Mouse (Mus musculus) MEL (cell line): ENCODE data around the gene Pga5. TPM values are rescaled to one million over a fixed set of nuclear protein-coding genes. Genes with fewer than 3 reads are reported as not detected.

ENCODE experiments used
- DNase-seq: peaks from one replicate; pipeline ENCODE4 v3.0.0; 2011; ENCODE audit warnings: low read depth, low spot score
- H3K27ac ChIP-seq: 2 replicates; pipeline ENCODE4 v1.5.1; 2012; ENCODE audit warnings: low read depth, mild to moderate bottlenecking, control low read depth, low read length, moderate library complexity; ENCODE audit not compliant: control insufficient read depth
- H3K27me3 ChIP-seq, 2 experiments: fragments of 150-350 bp in 1 of 2; sonication (generic) in 1 of 2; 2 replicates each; pipeline ENCODE4 v1.6.1; 2012; ENCODE audit warnings: low read length in 2 of 2, mild to moderate bottlenecking in 2 of 2, improper control_type of control experiment in 1 of 2, moderate library complexity in 1 of 2; ENCODE audit not compliant: insufficient read depth in 2 of 2, control insufficient read depth in 1 of 2
- H3K36me3 ChIP-seq, 2 experiments: 2 replicates each; pipeline ENCODE4 v1.6.1; 2012 to 2014; ENCODE audit warnings: low read length in 2 of 2, improper control_type of control experiment in 1 of 2, inconsistent platforms in 1 of 2, mild to moderate bottlenecking in 1 of 2; ENCODE audit not compliant: insufficient read depth in 2 of 2, control insufficient read depth in 1 of 2
- H3K4me1 ChIP-seq, 2 experiments: fragments of 150-350 bp in 1 of 2; sonication (generic) in 1 of 2; 2 replicates each; pipeline ENCODE4 v1.6.1; 2012; ENCODE audit warnings: low read length in 2 of 2, improper control_type of control experiment in 1 of 2, mild to moderate bottlenecking in 1 of 2; ENCODE audit not compliant: insufficient read depth in 2 of 2, control insufficient read depth in 1 of 2
- H3K4me3 ChIP-seq, 2 experiments: fragments of 150-350 bp in 1 of 2; sonication (generic) in 1 of 2; 2 replicates each; pipeline ENCODE4 v1.5.1; 2012; ENCODE audit warnings: low read depth in 2 of 2, low read length in 2 of 2, mild to moderate bottlenecking in 2 of 2, moderate library complexity in 2 of 2, control low read depth in 1 of 2, improper control_type of control experiment in 1 of 2; ENCODE audit not compliant: control insufficient read depth in 1 of 2, insufficient read depth in 1 of 2
- H3K79me2 ChIP-seq: 2 replicates; pipeline ENCODE4 v1.6.1; 2012; ENCODE audit warnings: mild to moderate bottlenecking, low read length, moderate library complexity; ENCODE audit not compliant: control insufficient read depth, poor library complexity, insufficient read depth
- H3K9ac ChIP-seq: 2 replicates; pipeline ENCODE4 v1.6.1; 2012; ENCODE audit warnings: low read depth, mild to moderate bottlenecking, control low read depth, low read length, moderate library complexity; ENCODE audit not compliant: control insufficient read depth, poor library complexity, severe bottlenecking
- H3K9me3 ChIP-seq: fragments of 150-350 bp; sonication (generic); replicated peaks from 2 replicates; pipeline ENCODE4 v1.6.1; 2012; ENCODE audit warnings: mild to moderate bottlenecking, low read length, improper control_type of control experiment, moderate library complexity; ENCODE audit not compliant: insufficient read depth
- CHD1 ChIP-seq: IDR thresholded peaks from 2 replicates; pipeline ENCODE4 v1.6.1; 2012; ENCODE audit warnings: low read depth, mild to moderate bottlenecking, inconsistent platforms, low read length, improper control_type of control experiment
- CHD2 ChIP-seq: IDR thresholded peaks from 2 replicates; pipeline ENCODE4 v1.6.1; 2011; ENCODE audit warnings: low read length, improper control_type of control experiment
- CTCF ChIP-seq, 3 experiments: IDR thresholded peaks in 2 of 3; conservative IDR thresholded peaks in 1 of 3; 2 replicates each; pipeline ENCODE4 v1.5.1; 2011 to 2012; ENCODE audit warnings: low read length in 3 of 3, low read depth in 2 of 3, mild to moderate bottlenecking in 2 of 3, improper control_type of control experiment in 1 of 3, inconsistent platforms in 1 of 3, mixed read lengths in 1 of 3, moderate library complexity in 1 of 3; ENCODE audit not compliant: control insufficient read depth in 1 of 3, insufficient read depth in 1 of 3, poor library complexity in 1 of 3, severe bottlenecking in 1 of 3
- E2F4 ChIP-seq: IDR thresholded peaks from 2 replicates; pipeline ENCODE4 v1.6.1; 2011; ENCODE audit warnings: low read depth, low read length, improper control_type of control experiment, borderline replicate concordance
- ELF1 ChIP-seq: IDR thresholded peaks from 2 replicates; pipeline ENCODE4 v1.6.1; 2014; ENCODE audit warnings: low read depth, mild to moderate bottlenecking, inconsistent platforms, low read length, improper control_type of control experiment, moderate library complexity
- EP300 ChIP-seq, 2 experiments: IDR thresholded peaks; 2 replicates each; pipeline ENCODE4 v1.6.1; 2011; ENCODE audit warnings: improper control_type of control experiment in 2 of 2, low read length in 2 of 2, low read depth in 1 of 2, mild to moderate bottlenecking in 1 of 2
- ETS1 ChIP-seq: IDR thresholded peaks from 2 replicates; pipeline ENCODE4 v1.6.1; 2012; ENCODE audit warnings: low read depth, mild to moderate bottlenecking, inconsistent platforms, low read length, improper control_type of control experiment, moderate library complexity
- GATA1 ChIP-seq: IDR thresholded peaks from 2 replicates; pipeline ENCODE4 v1.6.1; 2011; ENCODE audit warnings: low read depth, low read length, improper control_type of control experiment
- HCFC1 ChIP-seq: IDR thresholded peaks from 2 replicates; pipeline ENCODE4 v1.6.1; 2012; ENCODE audit warnings: low read depth, mild to moderate bottlenecking, inconsistent platforms, low read length, improper control_type of control experiment, moderate library complexity
- JUND ChIP-seq: IDR thresholded peaks from 2 replicates; pipeline ENCODE4 v1.6.1; 2011; ENCODE audit warnings: low read depth, mild to moderate bottlenecking, improper control_type of control experiment, low read length
- KAT2A ChIP-seq: conservative IDR thresholded peaks from 2 replicates; pipeline ENCODE4 v1.6.1; 2012; ENCODE audit warnings: low read depth, low read length, improper control_type of control experiment, inconsistent platforms
- MAFK ChIP-seq: IDR thresholded peaks from 2 replicates; pipeline ENCODE4 v1.6.1; 2011; ENCODE audit warnings: low read depth, mild to moderate bottlenecking, low read length, improper control_type of control experiment, borderline replicate concordance
- MAX ChIP-seq: IDR thresholded peaks from 2 replicates; pipeline ENCODE4 v1.6.1; 2011; ENCODE audit warnings: low read length, improper control_type of control experiment
- MXI1 ChIP-seq: IDR thresholded peaks from 2 replicates; pipeline ENCODE4 v1.6.1; 2011; ENCODE audit warnings: mild to moderate bottlenecking, low read depth, low read length, improper control_type of control experiment
- MYB ChIP-seq: IDR thresholded peaks from 2 replicates; pipeline ENCODE4 v1.6.1; 2011; ENCODE audit warnings: mild to moderate bottlenecking, low read depth, low read length, improper control_type of control experiment
- MYC ChIP-seq: IDR thresholded peaks from 2 replicates; pipeline ENCODE4 v1.6.1; 2011; ENCODE audit warnings: low read depth, mild to moderate bottlenecking, low read length, improper control_type of control experiment, moderate library complexity
- NELFE ChIP-seq: IDR thresholded peaks from 2 replicates; pipeline ENCODE4 v1.6.1; 2011; ENCODE audit warnings: low read depth, low read length, improper control_type of control experiment
- NRF1 ChIP-seq: IDR thresholded peaks from 2 replicates; pipeline ENCODE4 v1.6.1; 2014; ENCODE audit warnings: low read depth, mild to moderate bottlenecking, inconsistent platforms, low read length, improper control_type of control experiment, moderate library complexity; ENCODE audit not compliant: poor library complexity, insufficient read depth, severe bottlenecking
- POLR2A ChIP-seq, 2 experiments: IDR thresholded peaks; 2 replicates each; pipeline ENCODE4 v1.6.1; 2011 to 2012; ENCODE audit warnings: low read length in 2 of 2, mild to moderate bottlenecking in 2 of 2, control low read depth in 1 of 2, improper control_type of control experiment in 1 of 2, low read depth in 1 of 2, moderate library complexity in 1 of 2; ENCODE audit not compliant: control insufficient read depth in 1 of 2, insufficient read depth in 1 of 2, poor library complexity in 1 of 2
- RAD21 ChIP-seq: IDR thresholded peaks from 2 replicates; pipeline ENCODE4 v1.6.1; 2011; ENCODE audit warnings: mild to moderate bottlenecking, low read depth, low read length, improper control_type of control experiment
- RCOR1 ChIP-seq: IDR thresholded peaks from 2 replicates; pipeline ENCODE4 v1.6.1; 2012; ENCODE audit warnings: low read depth, mild to moderate bottlenecking, inconsistent platforms, low read length, improper control_type of control experiment
- SIN3A ChIP-seq: IDR thresholded peaks from 2 replicates; pipeline ENCODE4 v1.6.1; 2012; ENCODE audit warnings: low read length, improper control_type of control experiment, inconsistent platforms
- SMC3 ChIP-seq: IDR thresholded peaks from 2 replicates; pipeline ENCODE4 v1.6.1; 2011; ENCODE audit warnings: low read depth, low read length, improper control_type of control experiment
- TAL1 ChIP-seq: IDR thresholded peaks from 2 replicates; pipeline ENCODE4 v1.6.1; 2012; ENCODE audit warnings: mild to moderate bottlenecking, inconsistent platforms, low read length, moderate library complexity, mixed read lengths
- TBP ChIP-seq: IDR thresholded peaks from 2 replicates; pipeline ENCODE4 v1.8.0; 2011; ENCODE audit warnings: low read depth, low read length, improper control_type of control experiment
- TCF12 ChIP-seq: IDR thresholded peaks from 2 replicates; pipeline ENCODE4 v1.6.1; 2014; ENCODE audit warnings: low read depth, mild to moderate bottlenecking, inconsistent platforms, low read length, improper control_type of control experiment, moderate library complexity
- UBTF ChIP-seq: IDR thresholded peaks from 2 replicates; pipeline ENCODE4 v1.6.1; 2012; ENCODE audit warnings: low read depth, mild to moderate bottlenecking, inconsistent platforms, low read length, improper control_type of control experiment, moderate library complexity, borderline replicate concordance; ENCODE audit not compliant: insufficient read depth
- USF1 ChIP-seq: IDR thresholded peaks from 2 replicates; pipeline ENCODE4 v1.6.1; 2014; ENCODE audit warnings: low read depth, mild to moderate bottlenecking, inconsistent platforms, low read length, improper control_type of control experiment, moderate library complexity
- USF2 ChIP-seq, 2 experiments: IDR thresholded peaks; 2 replicates each; pipeline ENCODE4 v1.6.1; 2011 to 2012; ENCODE audit warnings: improper control_type of control experiment in 2 of 2, low read length in 2 of 2, borderline replicate concordance in 1 of 2, inconsistent platforms in 1 of 2, low read depth in 1 of 2, mild to moderate bottlenecking in 1 of 2; ENCODE audit not compliant: insufficient read depth in 1 of 2
- ZC3H11A ChIP-seq: IDR thresholded peaks from 2 replicates; pipeline ENCODE4 v1.6.1; 2012; ENCODE audit warnings: low read depth, mild to moderate bottlenecking, inconsistent platforms, low read length, improper control_type of control experiment
- ZKSCAN1 ChIP-seq: IDR thresholded peaks from 2 replicates; pipeline ENCODE4 v1.6.1; 2012; ENCODE audit warnings: low read depth, mild to moderate bottlenecking, inconsistent platforms, low read length, improper control_type of control experiment, moderate library complexity
- ZMIZ1 ChIP-seq: IDR thresholded peaks from 2 replicates; pipeline ENCODE4 v1.6.1; 2012; ENCODE audit warnings: low read depth, mild to moderate bottlenecking, inconsistent platforms, low read length, improper control_type of control experiment, moderate library complexity
- ZNF384 ChIP-seq: IDR thresholded peaks from 2 replicates; pipeline ENCODE4 v1.6.1; 2012; ENCODE audit warnings: low read depth, mild to moderate bottlenecking, inconsistent platforms, low read length, improper control_type of control experiment
- polyA plus RNA-seq, 2 experiments: library from polyadenylated mRNA; stranded (reverse) in 1 of 2; unstranded in 1 of 2; fragments of >175 nt in 1 of 2; fragments of >200 nt in 1 of 2; gene quantifications; 2 replicates each; pipeline versions ENCODE4 v1.2.1 to v1.2.4; 2012; ENCODE audit warnings: low replicate concordance in 2 of 2, low read depth in 1 of 2; ENCODE audit not compliant: insufficient read length in 2 of 2, insufficient read depth in 1 of 2, missing spikeins in 1 of 2
- total RNA-seq: library from RNA; depleted of rRNA; stranded (reverse); fragments of 300-350 nt; gene quantifications from 2 replicates; pipeline ENCODE4 v1.2.3, GENCODE M21; 2012

Gene Pga5
- total and polyA plus RNA-seq, 3 experiments, result not detected

GRCm38 (mm10) chr19:10661919-10662318 is 16.0 kb downstream of the Pga5 start (continued):
- TF ChIP-seq CTCF (IDR thresholded peaks at IDR 0.05 in 2 of 3, conservative IDR thresholded peaks at IDR 0.05 in 1 of 3; ENCODE audit: control insufficient read depth in 1 of 3, insufficient read depth in 1 of 3, low read depth in 2 of 3, low read length in 3 of 3, poor library complexity in 1 of 3, severe bottlenecking in 1 of 3) (no peak), ZKSCAN1 (no peak), SMC3 (no peak), MAX (no peak; the same call in 1 of the 2 replicates), ZC3H11A (no peak; the same call in 1 of the 2 replicates), NRF1 (no peak), JUND (0 out of 2 replicates have a peak, but pooled peaks have one; percentile 45)
- TF ChIP-seq, all 39 proteins: peak for 17

GRCm38 (mm10) chr19:10661373-10661772 is 16.5 kb downstream of the Pga5 start:
- peak; percentile 96 for DNase-seq
- no peak for TF ChIP-seq CHD1
- TF ChIP-seq ELF1, result no peak
- TF ChIP-seq EP300 (IDR thresholded peaks at IDR 0.05; ENCODE audit: low read depth in 1 of 2, low read length in 2 of 2), result peak; percentile 88 to 95; a peak in 3 of 4 replicates
- no peak for TF ChIP-seq USF1
- no peak for TF ChIP-seq ZMIZ1
- TF ChIP-seq KAT2A, result no peak
- TF ChIP-seq ZNF384, result no peak
- TF ChIP-seq MAX, result no peak
- TF ChIP-seq MXI1, result no peak; the same call in 1 of the 2 replicates
- no peak for TF ChIP-seq USF2 (IDR thresholded peaks at IDR 0.05; ENCODE audit: borderline replicate concordance in 1 of 2, insufficient read depth in 1 of 2, low read depth in 1 of 2, low read length in 2 of 2)
- TF ChIP-seq ZKSCAN1, result no peak
- peak; percentile 75 for TF ChIP-seq RCOR1
- peak; percentile 38; the same call in 1 of the 2 replicates for TF ChIP-seq HCFC1
- TF ChIP-seq NELFE, result no peak
- TF ChIP-seq TBP, result peak; percentile 42; the same call in 1 of the 2 replicates
- no peak for TF ChIP-seq E2F4
- no peak for TF ChIP-seq CTCF (IDR thresholded peaks at IDR 0.05 in 2 of 3, conservative IDR thresholded peaks at IDR 0.05 in 1 of 3; ENCODE audit: control insufficient read depth in 1 of 3, insufficient read depth in 1 of 3, low read depth in 2 of 3, low read length in 3 of 3, poor library complexity in 1 of 3, severe bottlenecking in 1 of 3)
- TF ChIP-seq SIN3A, result peak; percentile 41
- peak; percentile 37; the same call in 1 of the 2 replicates for TF ChIP-seq MYB
- TF ChIP-seq TCF12, result peak; percentile 96
- 0 out of 4 replicates have a peak, but pooled peaks of 1 of the 2 experiments have one; percentile 15 for TF ChIP-seq POLR2A (IDR thresholded peaks at IDR 0.05; ENCODE audit: control insufficient read depth in 1 of 2, insufficient read depth in 1 of 2, low read depth in 1 of 2, low read length in 2 of 2, poor library complexity in 1 of 2)
- TF ChIP-seq MYC, result no peak
- TF ChIP-seq ETS1, result peak; percentile 86; the same call in 1 of the 2 replicates
- no peak for TF ChIP-seq NRF1
- TF ChIP-seq TAL1, result peak; percentile 98
- TF ChIP-seq UBTF, result no peak
- no peak for TF ChIP-seq CHD2
- no peak for TF ChIP-seq RAD21
- TF ChIP-seq MAFK, result no peak
- TF ChIP-seq GATA1, result peak; percentile 96

More at GRCm38 (mm10) chr19:10661373-10661772, 16.5 kb downstream of the Pga5 start:
- H3K27me3 ChIP-seq, result no peaks in the 10 kb centered on the region
- H3K36me3 ChIP-seq, result peaks cover 0 to 33% of the 10 kb centered on the region in 2 experiments; a peak in 2 of 4 replicates
- H3K4me1 ChIP-seq, result peaks cover 8 to 23% of the 10 kb centered on the region in 2 experiments; a peak in 3 of 4 replicates
- H3K79me2 ChIP-seq, result no peaks in the 10 kb centered on the region
- no peaks in the 10 kb centered on the region for H3K9me3 ChIP-seq
- 0 out of 4 replicates have a peak overlapping the region, but pooled peaks of 1 of the 2 experiments have one; percentile 11 for H3K4me3 ChIP-seq
- H3K9ac ChIP-seq, result peak overlapping the region; percentile 56
- peak overlapping the region; percentile 100 for H3K27ac ChIP-seq
